Mouse (Mus musculus) kidney, embryonic 14.5 days (tissue): ENCODE data around the gene Slc26a5. TPM values are rescaled to one million over a fixed set of nuclear protein-coding genes. Genes with fewer than 3 reads are reported as not detected.

Source experiments
- ATAC-seq: fragments of 200-750 bp; cut with Nextera tagmentation; 2 replicates; pipeline ENCODE4 v1.8.0; 2017; ENCODE audit warnings: moderate number of reproducible peaks, mild to moderate bottlenecking, moderate TSS enrichment, moderate library complexity; ENCODE audit not compliant: low FRiP score, low TSS enrichment
- H3K27ac ChIP-seq: fragments of 300-500 bp; sonication (generic); 2 replicates; pipeline ENCODE4 v1.5.1; 2014; ENCODE audit warnings: low read depth, mild to moderate bottlenecking, low read length, moderate library complexity, mixed read lengths
- H3K27me3 ChIP-seq: fragments of 300-500 bp; sonication (generic); 2 replicates; pipeline ENCODE4 v1.6.1; 2014; ENCODE audit warnings: mild to moderate bottlenecking, low read length; ENCODE audit not compliant: control insufficient read depth, insufficient read depth
- H3K36me3 ChIP-seq: fragments of 300-500 bp; sonication (generic); 2 replicates; pipeline ENCODE4 v1.6.1; 2014; ENCODE audit warnings: low read length, mixed read lengths; ENCODE audit not compliant: control insufficient read depth, insufficient read depth
- H3K4me1 ChIP-seq: fragments of 300-500 bp; sonication (generic); 2 replicates; pipeline ENCODE4 v1.6.1; 2014; ENCODE audit warnings: low read length, mixed read lengths; ENCODE audit not compliant: control insufficient read depth, insufficient read depth
- H3K4me2 ChIP-seq: fragments of 300-500 bp; sonication (generic); replicated peaks from 2 replicates; pipeline ENCODE4 v1.6.1; 2014; ENCODE audit warnings: low read depth, mild to moderate bottlenecking, low read length
- H3K4me3 ChIP-seq: fragments of 300-500 bp; sonication (generic); 2 replicates; pipeline ENCODE4 v1.5.1; 2014; ENCODE audit warnings: mild to moderate bottlenecking, low read length
- H3K9ac ChIP-seq: fragments of 300-500 bp; sonication (generic); 2 replicates; pipeline ENCODE4 v1.6.1; 2014; ENCODE audit warnings: low read depth, mild to moderate bottlenecking, low read length, moderate library complexity
- H3K9me3 ChIP-seq: fragments of 300-500 bp; sonication (generic); 2 replicates; pipeline ENCODE4 v1.6.1; 2016; ENCODE audit warnings: low read length; ENCODE audit not compliant: control insufficient read depth
- WGBS: fragments of 180-500 bp; shearing (Covaris S2); extraction: QIAGEN DNeasy Blood & Tissue Kit; methylation state at CpG from one replicate; pipeline ENCODE4 v1.1.7; 2014; 5-methylcytosine and 5-hydroxymethylcytosine counted together
- polyA plus RNA-seq: library from polyadenylated mRNA; unstranded; fragments of >200 nt; fragmentation: Nextera tagmentation; extraction: Ambion mirVana; gene quantifications from 2 replicates; pipeline ENCODE4 v1.2.1, GENCODE M21; 2014

The Slc26a5 gene
- polyA plus RNA-seq, result not detected in 2 replicates

GRCm38 (mm10) chr5:21865346-21866107 is at the start of gene Slc26a5:
TSS of gene Slc26a5 (minus strand) at chr5:21865604.
- Histone ChIP-seq H3K27ac (no peak within 1 kb of the TSS), H3K9me3 (no peaks in the 10 kb centered on the region), H3K36me3 (no peaks in the 10 kb centered on the region), H3K9ac (no peak within 1 kb of the TSS), H3K4me1 (no peaks in the 10 kb centered on the region), H3K27me3 (peaks cover 3% of the 10 kb centered on the region; the same call in 1 of the 2 replicates), H3K4me2 (peak within 1 kb of the TSS; percentile 39), H3K4me3 (peak within 1 kb of the TSS; percentile 24)
- 2% methylated on average over 29 of the region's 29 CpGs for WGBS
- peak; percentile 69 for ATAC-seq

- H3K36me3 ChIP-seq, result no peaks in the 10 kb centered on the region
- no peak for ATAC-seq
- no peaks in the 10 kb centered on the region for H3K4me1 ChIP-seq
- H3K27me3 ChIP-seq, result no peaks in the 10 kb centered on the region
- H3K9ac ChIP-seq, result no peak overlapping the region
- WGBS, result 66% methylated on average over 3 of the region's 3 CpGs
- no peaks in the 10 kb centered on the region for H3K9me3 ChIP-seq
- H3K27ac ChIP-seq, result no peak overlapping the region
- H3K4me3 ChIP-seq, result no peak overlapping the region
- H3K4me2 ChIP-seq, result no peak overlapping the region
Measured at GRCm38 (mm10) chr5:21914776-21915175, 49.4 kb upstream of the Slc26a5 start.

- Histone ChIP-seq H3K4me2 (no peak overlapping the region), H3K36me3 (no peaks in the 10 kb centered on the region), H3K27me3 (no peaks in the 10 kb centered on the region), H3K9ac (no peak overlapping the region), H3K9me3 (no peaks in the 10 kb centered on the region), H3K4me3 (no peak overlapping the region), H3K4me1 (no peaks in the 10 kb centered on the region), H3K27ac (no peak overlapping the region)
- ATAC-seq, result no peak
- 73% methylated on average over 23 of the region's 23 CpGs for WGBS
Measured at GRCm38 (mm10) chr5:21912835-21913530, 47.6 kb upstream of the Slc26a5 start.

- 93% methylated on average over 12 of the region's 12 CpGs for WGBS
- Histone ChIP-seq H3K9me3 (no peaks in the 10 kb centered on the region), H3K4me1 (no peaks in the 10 kb centered on the region), H3K4me2 (no peak overlapping the region), H3K27me3 (no peaks in the 10 kb centered on the region), H3K27ac (no peak overlapping the region), H3K4me3 (no peak overlapping the region), H3K36me3 (no peaks in the 10 kb centered on the region), H3K9ac (no peak overlapping the region)
- no peak for ATAC-seq
Measured at GRCm38 (mm10) chr5:21910726-21911125, 45.3 kb upstream of the Slc26a5 start.

GRCm38 (mm10) chr5:21909713-21910112 is 44.3 kb upstream of the Slc26a5 start:
- WGBS, result 67% methylated on average over 3 of the region's 3 CpGs
- no peaks in the 10 kb centered on the region for H3K4me1 ChIP-seq
- no peaks in the 10 kb centered on the region for H3K9me3 ChIP-seq
- ATAC-seq, result no peak
- no peak overlapping the region for H3K4me2 ChIP-seq
- H3K27me3 ChIP-seq, result no peaks in the 10 kb centered on the region
- no peak overlapping the region for H3K27ac ChIP-seq
- no peak overlapping the region for H3K9ac ChIP-seq
- no peak overlapping the region for H3K4me3 ChIP-seq
- no peaks in the 10 kb centered on the region for H3K36me3 ChIP-seq

GRCm38 (mm10) chr5:21901411-21901810 is 36.0 kb upstream of the Slc26a5 start:
- Histone ChIP-seq H3K36me3 (no peaks in the 10 kb centered on the region), H3K27me3 (no peaks in the 10 kb centered on the region), H3K9me3 (no peaks in the 10 kb centered on the region), H3K27ac (no peak overlapping the region), H3K4me1 (no peaks in the 10 kb centered on the region), H3K9ac (no peak overlapping the region), H3K4me3 (no peak overlapping the region), H3K4me2 (no peak overlapping the region)
- no peak for ATAC-seq
- WGBS, result 69% methylated on average over 12 of the region's 12 CpGs

- Histone ChIP-seq H3K9me3 (no peaks in the 10 kb centered on the region), H3K9ac (no peak overlapping the region), H3K4me2 (no peak overlapping the region), H3K27me3 (no peaks in the 10 kb centered on the region), H3K4me3 (no peak overlapping the region), H3K36me3 (no peaks in the 10 kb centered on the region), H3K4me1 (no peaks in the 10 kb centered on the region), H3K27ac (no peak overlapping the region)
- no peak for ATAC-seq
- WGBS, result 64% methylated on average over 6 of the region's 6 CpGs
Measured at GRCm38 (mm10) chr5:21900891-21901290, 35.5 kb upstream of the Slc26a5 start.

- no peak overlapping the region for H3K9ac ChIP-seq
- no peak overlapping the region for H3K27ac ChIP-seq
- H3K4me3 ChIP-seq, result no peak overlapping the region
- H3K27me3 ChIP-seq, result no peaks in the 10 kb centered on the region
- WGBS, result 83% methylated on average over 6 of the region's 6 CpGs
- H3K4me1 ChIP-seq, result no peaks in the 10 kb centered on the region
- H3K9me3 ChIP-seq, result no peaks in the 10 kb centered on the region
- H3K4me2 ChIP-seq, result no peak overlapping the region
- no peak for ATAC-seq
- no peaks in the 10 kb centered on the region for H3K36me3 ChIP-seq
Measured at GRCm38 (mm10) chr5:21898875-21899274, 33.5 kb upstream of the Slc26a5 start.

GRCm38 (mm10) chr5:21896586-21896985 is 31.2 kb upstream of the Slc26a5 start:
- WGBS, result 73% methylated on average over 14 of the region's 14 CpGs

More at GRCm38 (mm10) chr5:21896586-21896985, 31.2 kb upstream of the Slc26a5 start:
- Histone ChIP-seq H3K4me1 (no peaks in the 10 kb centered on the region), H3K27ac (no peak overlapping the region), H3K9ac (no peak overlapping the region), H3K4me3 (no peak overlapping the region), H3K4me2 (no peak overlapping the region), H3K9me3 (no peaks in the 10 kb centered on the region), H3K36me3 (no peaks in the 10 kb centered on the region), H3K27me3 (no peaks in the 10 kb centered on the region)
- ATAC-seq, result no peak
